Mouse (Mus musculus) telencephalon, adult 2 months (tissue): ENCODE data around the gene Slc29a4.

Experiments used
- DNase-seq: peaks from one replicate; pipeline ENCODE4 v3.0.0-alpha.2; 2011; ENCODE audit warnings: low read depth, low spot score

Gene Slc29a4

GRCm38 (mm10) chr5:142739941-142740340 lies 47.6 kb downstream of the Slc29a4 start:
- no peak for DNase-seq

DNA sequence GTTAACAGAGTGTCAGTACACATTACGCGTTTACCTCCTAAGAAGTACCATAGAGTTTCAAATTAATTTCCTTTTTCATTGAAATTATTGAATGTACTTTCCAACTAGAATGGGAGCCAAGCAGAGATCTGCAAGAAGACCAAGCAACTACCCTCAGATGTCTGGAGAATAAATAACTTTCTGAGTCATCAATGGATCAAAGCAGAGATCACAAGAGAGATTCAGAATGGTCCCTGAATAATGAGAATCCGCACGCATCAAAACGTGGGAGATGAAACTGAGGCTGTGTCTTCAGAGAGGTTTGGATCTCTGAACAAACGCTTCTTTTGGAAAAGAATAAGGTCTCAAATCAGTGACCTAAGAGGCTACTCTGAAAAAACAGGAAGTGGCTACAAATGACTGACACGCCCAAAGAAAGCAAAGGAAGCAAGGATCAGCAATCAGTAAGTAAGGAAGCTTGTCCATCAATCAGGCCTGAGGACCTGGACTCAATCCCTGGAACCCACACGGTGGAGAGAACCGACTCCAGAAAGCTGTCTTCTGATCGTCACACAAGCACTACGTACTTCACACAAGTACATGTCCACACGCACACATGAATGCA lies 54.8 kb downstream of the Slc29a4 start:
- no peak for DNase-seq

DNA sequence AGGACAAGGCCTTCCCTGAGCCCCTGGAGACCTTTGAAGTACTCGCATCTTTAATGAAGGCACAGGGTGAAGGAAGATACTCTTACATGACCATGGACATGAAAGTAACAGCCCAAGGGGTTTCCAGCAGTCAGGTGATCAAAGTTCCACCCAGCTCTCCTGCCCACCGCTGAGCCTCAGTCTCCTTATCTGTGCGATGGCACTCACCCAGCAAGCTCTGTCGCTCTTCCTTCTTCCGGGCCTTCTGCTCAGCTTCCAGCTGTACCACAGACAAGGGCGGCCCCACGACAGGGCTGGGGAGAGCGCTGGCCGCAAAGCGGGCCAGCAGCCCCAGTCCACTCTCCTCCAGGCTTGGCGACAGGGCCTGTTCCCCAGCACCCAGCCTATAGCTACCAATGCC lies 57.9 kb downstream of the Slc29a4 start:
- no peak for DNase-seq

DNA sequence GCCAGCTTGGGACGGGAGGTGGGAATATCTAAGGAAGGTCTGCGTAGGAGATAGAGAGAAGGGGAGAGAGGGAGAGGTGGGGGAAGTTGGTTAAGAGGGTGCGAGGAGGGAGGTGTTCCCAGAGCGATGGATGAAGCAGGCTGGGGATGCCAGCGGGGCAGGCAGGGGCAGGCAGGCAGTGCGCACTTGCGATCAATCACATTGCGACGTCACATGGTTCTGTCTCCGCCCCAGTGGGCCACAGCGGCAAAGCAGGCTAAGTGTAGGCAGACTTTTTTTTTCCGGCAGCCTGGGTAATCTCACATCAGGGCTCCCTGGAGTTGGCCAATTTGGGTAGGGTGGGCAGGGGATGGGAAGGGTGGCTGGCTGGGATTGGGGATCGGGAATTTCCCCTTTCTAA lies 59.9 kb downstream of the Slc29a4 start:
- no peak for DNase-seq

GRCm38 (mm10) chr5:142759786-142760185 lies 67.5 kb downstream of the Slc29a4 start:
- DNase-seq, result no peak

DNA sequence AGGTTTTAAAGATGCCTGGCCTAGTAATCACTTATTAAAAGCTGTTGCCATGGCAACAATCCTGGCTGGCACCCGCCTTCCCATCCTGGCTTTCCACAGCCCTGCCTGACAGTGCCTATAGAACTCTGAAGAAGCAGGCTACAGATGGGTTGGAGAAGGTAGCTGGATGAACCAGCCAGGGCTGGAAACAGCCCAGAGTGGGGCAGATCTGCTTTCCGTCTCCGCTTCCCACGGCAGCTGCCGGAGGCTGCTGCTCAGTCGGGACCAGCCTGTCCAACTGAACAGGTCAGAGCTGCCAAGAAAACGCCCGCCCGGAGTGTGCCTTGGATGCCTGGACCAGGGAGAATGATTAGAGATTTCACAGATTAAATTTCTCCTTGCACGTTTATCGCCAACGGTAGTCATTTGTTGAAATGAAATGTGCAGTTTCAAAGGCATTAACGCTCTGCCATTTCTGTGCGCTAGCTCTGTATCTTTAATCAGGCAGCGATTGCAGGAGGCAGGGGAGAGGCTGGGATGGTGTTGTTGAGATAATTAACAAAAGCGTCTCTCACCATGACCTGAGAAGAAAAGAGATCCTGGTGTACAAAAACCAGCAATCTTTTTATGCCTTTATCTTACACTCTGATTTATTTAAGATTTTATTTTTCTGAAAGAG lies 69.1 kb downstream of the Slc29a4 start:
- DNase-seq, result peak; percentile 89

- no peak for DNase-seq
These were observed 69.9 kb downstream of the Slc29a4 start for GRCm38 (mm10) chr5:142762082-142762807.

DNA sequence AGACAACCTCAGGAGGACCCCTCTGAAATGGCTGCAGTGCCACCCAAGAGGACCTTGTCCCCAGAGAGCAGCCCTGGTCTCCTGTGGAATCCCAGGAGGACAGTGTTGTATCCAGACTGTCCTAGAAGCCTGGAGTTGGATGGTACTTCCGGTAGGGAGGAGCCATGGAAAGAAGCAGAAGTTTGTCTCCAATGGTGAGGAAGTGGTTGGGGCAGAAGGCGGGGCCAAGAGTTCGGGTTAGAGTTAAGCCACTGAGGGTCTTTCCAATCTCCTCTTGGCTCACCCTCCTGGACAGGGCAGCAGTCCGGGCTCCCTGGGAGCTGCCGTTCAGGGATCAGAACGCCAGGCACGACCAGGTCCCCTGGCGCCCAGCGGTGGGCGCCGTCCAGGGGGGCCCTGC lies 72.0 kb downstream of the Slc29a4 start:
- DNase-seq, result no peak

DNA sequence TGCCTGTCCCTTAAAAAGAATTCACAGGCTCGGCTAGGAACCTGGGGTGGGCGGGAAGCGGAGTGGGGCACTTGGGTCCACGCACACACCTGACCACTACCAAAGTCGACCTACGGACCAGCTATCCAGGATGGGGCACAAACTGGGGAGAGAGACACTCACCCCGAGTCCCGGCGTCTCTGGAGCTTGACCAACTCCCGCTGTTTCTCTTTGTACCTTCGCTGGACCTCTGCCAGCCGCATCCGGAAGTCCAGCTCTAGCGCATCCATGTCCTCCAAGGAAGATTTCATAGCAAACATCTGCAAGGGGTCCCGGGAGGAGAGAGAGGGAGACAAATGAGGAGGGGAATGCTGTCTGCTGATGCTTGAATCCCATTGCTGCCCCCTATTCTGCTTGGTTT lies 72.6 kb downstream of the Slc29a4 start:
- DNase-seq, result no peak

- DNase-seq, result no peak
These were observed 74.4 kb downstream of the Slc29a4 start for GRCm38 (mm10) chr5:142766708-142767107.

DNA sequence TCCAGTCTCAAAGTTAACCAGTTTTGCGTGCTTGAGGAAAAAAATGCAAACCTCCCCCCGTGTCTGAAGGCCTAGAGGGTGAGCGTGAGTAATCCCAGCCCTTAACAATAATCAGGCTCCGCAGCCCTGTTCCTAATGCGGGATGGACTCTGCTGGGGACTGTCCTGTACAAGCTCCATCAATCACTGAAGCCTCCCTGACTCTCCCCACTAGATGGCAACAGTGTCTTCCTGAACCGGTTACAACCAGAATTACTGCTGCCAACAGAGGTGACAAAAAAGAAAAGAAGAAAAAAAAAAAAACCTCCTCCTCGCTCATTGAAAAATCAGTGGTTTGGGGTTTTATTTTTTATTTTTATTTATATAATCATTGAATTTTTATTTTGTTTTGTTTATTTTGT lies 75.6 kb downstream of the Slc29a4 start:
- DNase-seq, result peak; percentile 72

GRCm38 (mm10) chr5:142768352-142769267 lies 76.3 kb downstream of the Slc29a4 start:
- no peak for DNase-seq

DNA sequence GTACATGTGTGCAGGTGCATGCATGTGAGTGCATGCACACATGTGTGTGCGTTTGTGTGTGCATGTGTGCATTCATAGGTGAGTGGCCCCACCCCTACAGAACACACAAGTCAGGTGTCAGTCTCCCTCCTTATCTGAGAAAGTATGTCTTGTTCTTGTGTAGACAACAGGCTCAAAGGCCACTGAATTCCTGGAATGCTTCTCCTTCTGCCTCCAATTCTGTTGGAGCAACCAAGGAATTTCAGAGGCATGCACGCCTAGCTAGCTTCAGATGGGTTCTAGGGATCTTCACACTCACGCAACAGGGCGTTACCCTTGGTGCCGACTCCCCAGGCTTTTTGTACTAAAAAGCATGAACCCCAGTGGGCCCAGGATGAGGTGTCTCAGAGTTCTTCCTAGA lies 77.3 kb downstream of the Slc29a4 start:
- no peak for DNase-seq

DNA sequence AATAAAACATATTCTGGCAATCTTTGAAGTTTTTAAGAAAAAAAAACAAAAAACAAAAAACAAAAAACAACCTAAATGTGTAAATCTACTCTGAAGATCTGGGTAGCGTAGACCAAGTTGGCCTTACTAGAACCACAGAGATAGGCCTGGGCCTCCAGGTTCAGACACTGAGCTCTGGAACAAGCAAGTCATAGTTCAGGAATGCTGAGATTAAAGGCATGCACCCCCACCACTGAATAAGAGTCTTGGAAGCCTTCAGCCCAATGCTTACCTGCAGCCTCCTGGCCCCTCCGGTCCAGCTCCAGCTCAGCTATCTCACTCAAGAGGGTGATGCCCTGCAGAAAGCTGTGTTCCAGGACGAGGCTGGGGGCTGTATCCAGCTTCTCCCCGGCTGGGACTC lies 78.7 kb downstream of the Slc29a4 start:
- no peak for DNase-seq

- no peak for DNase-seq
These were observed 79.7 kb downstream of the Slc29a4 start for GRCm38 (mm10) chr5:142771964-142772363.
